Mouse (Mus musculus) stomach, postnatal 0 days (tissue): ENCODE results near the gene Omg. TPM values are rescaled to one million over a fixed set of nuclear protein-coding genes. Genes with fewer than 3 reads are reported as not detected.

ENCODE experiments used
- ATAC-seq: fragments of 200-750 bp; cut with Nextera tagmentation; 2 replicates; pipeline ENCODE4 v1.8.0; 2017; ENCODE audit not compliant: low FRiP score, low TSS enrichment
- DNase-seq: peaks from one replicate; pipeline ENCODE4 v3.0.0-alpha.2; 2016; ENCODE audit warnings: low spot score
- H3K27ac ChIP-seq: fragments of 300-500 bp; sonication (generic); replicated peaks from 2 replicates; pipeline ENCODE4 v1.5.1; 2014; ENCODE audit warnings: mild to moderate bottlenecking, control low read depth
- H3K27me3 ChIP-seq: fragments of 300-500 bp; sonication (generic); 2 replicates; pipeline ENCODE4 v1.6.1; 2014; ENCODE audit warnings: low read length; ENCODE audit not compliant: control insufficient read depth, insufficient read depth
- H3K36me3 ChIP-seq: fragments of 300-500 bp; sonication (generic); 2 replicates; pipeline ENCODE4 v1.6.1; 2014; ENCODE audit warnings: low read length, mixed read lengths; ENCODE audit not compliant: control insufficient read depth, insufficient read depth
- H3K4me1 ChIP-seq: fragments of 300-500 bp; sonication (generic); replicated peaks from 2 replicates; pipeline ENCODE4 v1.6.1; 2014; ENCODE audit warnings: antibody characterized with exemption; ENCODE audit not compliant: control insufficient read depth, insufficient read depth
- H3K4me2 ChIP-seq: fragments of 300-500 bp; sonication (generic); replicated peaks from 2 replicates; pipeline ENCODE4 v1.6.1; 2014; ENCODE audit warnings: low read depth, mild to moderate bottlenecking, control low read depth, moderate library complexity
- H3K4me3 ChIP-seq: fragments of 300-500 bp; sonication (generic); 2 replicates; pipeline ENCODE4 v1.5.1; 2014; ENCODE audit warnings: low read depth, low read length, control low read depth
- H3K9ac ChIP-seq: fragments of 300-500 bp; sonication (generic); 2 replicates; pipeline ENCODE4 v1.6.1; 2014; ENCODE audit warnings: mild to moderate bottlenecking, low read length, control low read depth, mixed read lengths
- H3K9me3 ChIP-seq: fragments of 300-500 bp; sonication (generic); 2 replicates; pipeline ENCODE4 v1.6.1; 2016; ENCODE audit warnings: low read length; ENCODE audit not compliant: control insufficient read depth
- CTCF ChIP-seq: IDR thresholded peaks from 2 replicates; pipeline ENCODE4 v1.5.1; 2016; ENCODE audit warnings: antibody characterized with exemption, low read depth, mild to moderate bottlenecking, moderate library complexity
- EP300 ChIP-seq: optimal IDR thresholded peaks from 2 replicates; pipeline ENCODE3; 2016; ENCODE audit warnings: antibody characterized with exemption
- WGBS: fragments of 180-500 bp; shearing (Covaris S2); extraction: QIAGEN DNeasy Blood & Tissue Kit; methylation state at CpG from one replicate; pipeline ENCODE4 v1.1.7; 2014; 5-methylcytosine and 5-hydroxymethylcytosine counted together
- polyA plus RNA-seq: library from polyadenylated mRNA; unstranded; fragments of >200 nt; fragmentation: Nextera tagmentation; extraction: Ambion mirVana; gene quantifications from 2 replicates; pipeline ENCODE4 v1.2.1, GENCODE M21; 2015

Gene Omg
- polyA plus RNA-seq, 1 experiment from 2014 or later = 0.27 TPM

DNA sequence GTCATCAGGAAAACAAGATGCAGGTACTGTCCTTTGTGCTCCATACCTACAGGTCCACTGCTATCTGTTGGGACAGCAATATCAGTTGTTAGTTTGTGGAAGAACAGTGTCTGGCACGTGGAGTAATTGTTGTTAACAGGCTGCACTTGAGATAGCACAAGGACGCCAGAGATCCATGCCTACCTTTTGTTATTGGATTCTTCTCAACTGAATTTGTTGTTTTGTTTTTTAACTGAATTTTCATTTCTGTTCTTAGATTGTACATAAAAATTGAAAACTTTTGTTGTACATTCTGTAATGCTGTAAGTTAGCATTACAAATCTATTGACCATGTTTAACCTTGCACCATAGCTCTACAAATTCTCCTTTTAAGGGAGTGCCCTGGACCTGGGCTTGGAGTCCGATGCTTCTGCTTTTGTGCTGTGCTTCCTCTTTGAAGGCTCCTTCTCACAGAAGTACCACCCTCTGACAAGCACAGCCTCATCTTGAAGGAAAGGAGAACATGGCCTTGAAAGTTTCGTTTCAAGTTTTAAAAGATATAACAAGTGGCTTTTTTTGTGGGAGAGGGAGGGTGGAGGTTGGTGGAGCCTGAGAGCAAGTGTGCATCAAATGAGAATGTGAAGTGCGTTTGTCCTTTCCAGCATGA is 24.0 kb upstream of the Omg start:
- Histone ChIP-seq H3K4me3 (no peak overlapping the region), H3K27me3 (no peaks in the 10 kb centered on the region), H3K4me1 (no peaks in the 10 kb centered on the region), H3K4me2 (no peak overlapping the region), H3K9ac (no peak overlapping the region), H3K9me3 (no peaks in the 10 kb centered on the region), H3K36me3 (no peaks in the 10 kb centered on the region; the same call in 1 of the 2 replicates), H3K27ac (no peak overlapping the region)
- no peak for DNase-seq
- WGBS = 85% methylated on average over 5 of the region's 5 CpGs
- TF ChIP-seq EP300 (no peak), CTCF (no peak)
- ATAC-seq = no peak

- no peaks in the 10 kb centered on the region for H3K4me1 ChIP-seq
- H3K27me3 ChIP-seq = no peaks in the 10 kb centered on the region
- no peak for TF ChIP-seq CTCF
- no peak overlapping the region for H3K9ac ChIP-seq
- no peak overlapping the region for H3K4me3 ChIP-seq
- DNase-seq (no peak), ATAC-seq (no peak)
- WGBS = 71% methylated on average over 15 of the region's 15 CpGs
- H3K9me3 ChIP-seq = no peaks in the 10 kb centered on the region
- H3K27ac ChIP-seq = no peak overlapping the region
- no peaks in the 10 kb centered on the region; the same call in 1 of the 2 replicates for H3K36me3 ChIP-seq
- no peak overlapping the region for H3K4me2 ChIP-seq
Observed at GRCm38 (mm10) chr11:79527015-79527738, 23.3 kb upstream of the Omg start.

GRCm38 (mm10) chr11:79526549-79526948 is 22.7 kb upstream of the Omg start:
- no peak for TF ChIP-seq EP300
- TF ChIP-seq CTCF = no peak
- no peak overlapping the region for H3K4me3 ChIP-seq
- H3K4me2 ChIP-seq = no peak overlapping the region
- DNase-seq = no peak
- H3K9ac ChIP-seq = no peak overlapping the region
- H3K9me3 ChIP-seq = no peaks in the 10 kb centered on the region
- H3K36me3 ChIP-seq = no peaks in the 10 kb centered on the region; the same call in 1 of the 2 replicates
- 84% methylated on average over 3 of the region's 3 CpGs for WGBS
- H3K27ac ChIP-seq = no peak overlapping the region
- no peaks in the 10 kb centered on the region for H3K27me3 ChIP-seq
- no peaks in the 10 kb centered on the region for H3K4me1 ChIP-seq
- ATAC-seq = no peak

DNA sequence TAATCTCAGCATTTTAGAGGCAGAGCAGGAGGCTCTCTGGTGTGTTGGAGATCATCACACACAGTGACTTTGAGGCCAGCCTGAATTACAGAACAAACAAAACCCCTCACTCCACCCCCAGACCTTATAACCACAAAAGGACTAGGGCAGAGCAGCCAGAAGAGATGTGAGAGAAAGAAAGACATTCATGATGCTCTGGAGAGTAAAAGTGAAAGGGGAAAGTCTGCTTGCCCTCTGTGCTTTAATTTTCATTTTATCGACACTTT is 20.4 kb upstream of the Omg start:
- Histone ChIP-seq H3K36me3 (no peaks in the 10 kb centered on the region; the same call in 1 of the 2 replicates), H3K4me1 (no peaks in the 10 kb centered on the region), H3K9ac (no peak overlapping the region), H3K4me2 (no peak overlapping the region), H3K9me3 (no peaks in the 10 kb centered on the region), H3K27ac (no peak overlapping the region), H3K27me3 (no peaks in the 10 kb centered on the region), H3K4me3 (no peak overlapping the region)
- WGBS = 70% methylated on average over 1 of the region's 1 CpGs
- TF ChIP-seq CTCF = no peak
- TF ChIP-seq EP300 = no peak
- DNase-seq (no peak), ATAC-seq (no peak)

GRCm38 (mm10) chr11:79523560-79524309 is 19.9 kb upstream of the Omg start, which contains the start of gene Evi2b:
Gene Evi2b (minus strand): TSS chr11:79523762.
- H3K4me2 ChIP-seq = no peak within 1 kb of the TSS
- ATAC-seq (no peak), DNase-seq (no peak)
- no peaks in the 10 kb centered on the region for H3K4me1 ChIP-seq
- no peak within 1 kb of the TSS for H3K9ac ChIP-seq
- H3K27ac ChIP-seq = no peak within 1 kb of the TSS
- no peaks in the 10 kb centered on the region for H3K27me3 ChIP-seq
- TF ChIP-seq CTCF = no peak
- TF ChIP-seq EP300 = no peak
- 70% methylated on average over 10 of the region's 10 CpGs for WGBS
- no peaks in the 10 kb centered on the region for H3K9me3 ChIP-seq
- no peak within 1 kb of the TSS for H3K4me3 ChIP-seq
- H3K36me3 ChIP-seq = no peaks in the 10 kb centered on the region; the same call in 1 of the 2 replicates

- no peak overlapping the region for H3K9ac ChIP-seq
- DNase-seq (no peak), ATAC-seq (no peak)
- no peaks in the 10 kb centered on the region for H3K9me3 ChIP-seq
- H3K4me2 ChIP-seq = no peak overlapping the region
- H3K36me3 ChIP-seq = no peaks in the 10 kb centered on the region; the same call in 1 of the 2 replicates
- H3K27me3 ChIP-seq = no peaks in the 10 kb centered on the region
- no peak overlapping the region for H3K27ac ChIP-seq
- TF ChIP-seq EP300 = no peak
- no peak for TF ChIP-seq CTCF
- no peak overlapping the region for H3K4me3 ChIP-seq
- 58% methylated on average over 1 of the region's 1 CpGs for WGBS
- no peaks in the 10 kb centered on the region for H3K4me1 ChIP-seq
Observed at GRCm38 (mm10) chr11:79522944-79523343, 19.1 kb upstream of the Omg start.
